Mouse (Mus musculus): Measurements from ENCODE around the gene Ank3. TPM values are rescaled to one million over a fixed set of nuclear protein-coding genes. Genes with fewer than 3 reads are reported as not detected.

Gene Ank3
- polyA plus RNA-seq, 1 experiment = not detected

GRCm38 (mm10) chr10:69916689-69917435 is 518.3 kb downstream of the Ank3 start:
- TF ChIP-seq GATA1 (IDR thresholded peaks at IDR 0.05; ENCODE audit: low read length) = no peak

GRCm38 (mm10) chr10:69917711-69918110 is 519.1 kb downstream of the Ank3 start:
- TF ChIP-seq GATA1 (IDR thresholded peaks at IDR 0.05; ENCODE audit: low read length) = no peak

- no peak for TF ChIP-seq GATA1 (IDR thresholded peaks at IDR 0.05; ENCODE audit: low read length)
These were observed 520.0 kb downstream of the Ank3 start for GRCm38 (mm10) chr10:69918461-69919151.

- TF ChIP-seq GATA1 (IDR thresholded peaks at IDR 0.05; ENCODE audit: low read length) = no peak
These were observed 520.5 kb downstream of the Ank3 start for GRCm38 (mm10) chr10:69919152-69919492.

- TF ChIP-seq GATA1 (IDR thresholded peaks at IDR 0.05; ENCODE audit: low read length) = no peak
These were observed 521.2 kb downstream of the Ank3 start for GRCm38 (mm10) chr10:69919746-69920145.

GRCm38 (mm10) chr10:69922076-69922475 is 523.5 kb downstream of the Ank3 start:
- TF ChIP-seq GATA1 (IDR thresholded peaks at IDR 0.05; ENCODE audit: low read length) = no peak

- no peak for TF ChIP-seq GATA1 (IDR thresholded peaks at IDR 0.05; ENCODE audit: low read length)
These were observed 525.2 kb downstream of the Ank3 start for GRCm38 (mm10) chr10:69923801-69924200.

- no peak for TF ChIP-seq GATA1 (IDR thresholded peaks at IDR 0.05; ENCODE audit: low read length)
These were observed 525.7 kb downstream of the Ank3 start for GRCm38 (mm10) chr10:69924321-69924720.

GRCm38 (mm10) chr10:69924845-69925244 is 526.3 kb downstream of the Ank3 start:
- no peak for TF ChIP-seq GATA1 (IDR thresholded peaks at IDR 0.05; ENCODE audit: low read length)

- TF ChIP-seq GATA1 (IDR thresholded peaks at IDR 0.05; ENCODE audit: low read length) = no peak
These were observed 526.9 kb downstream of the Ank3 start for GRCm38 (mm10) chr10:69925285-69926157.

GRCm38 (mm10) chr10:69926158-69926882 is 527.7 kb downstream of the Ank3 start:
- TF ChIP-seq GATA1 (IDR thresholded peaks at IDR 0.05; ENCODE audit: low read length) = no peak

GRCm38 (mm10) chr10:69927012-69927411 is 528.4 kb downstream of the Ank3 start:
- no peak for TF ChIP-seq GATA1 (IDR thresholded peaks at IDR 0.05; ENCODE audit: low read length)

GRCm38 (mm10) chr10:69928358-69928757 is 529.8 kb downstream of the Ank3 start:
- no peak for TF ChIP-seq GATA1 (IDR thresholded peaks at IDR 0.05; ENCODE audit: low read length)

GRCm38 (mm10) chr10:69930503-69930902 is 531.9 kb downstream of the Ank3 start:
- TF ChIP-seq GATA1 (IDR thresholded peaks at IDR 0.05; ENCODE audit: low read length) = no peak

- TF ChIP-seq GATA1 (IDR thresholded peaks at IDR 0.05; ENCODE audit: low read length) = no peak
These were observed 538.0 kb downstream of the Ank3 start for GRCm38 (mm10) chr10:69936443-69937067.

Measured in G1E-ER4 (cell line).